Mouse (Mus musculus) liver, embryonic 15.5 days (tissue): Measurements from ENCODE around the gene Epn3. TPM values are rescaled to one million over a fixed set of nuclear protein-coding genes. Genes with fewer than 3 reads are reported as not detected.

Experiments used
- ATAC-seq: fragments of 200-750 bp; cut with Nextera tagmentation; 2 replicates; pipeline ENCODE4 v1.8.0; 2017; ENCODE audit warnings: moderate number of reproducible peaks, mild to moderate bottlenecking, moderate library complexity; ENCODE audit not compliant: insufficient read depth
- H3K27ac ChIP-seq: fragments of 300-500 bp; sonication (generic); replicated peaks from 2 replicates; pipeline ENCODE4 v1.5.1; 2015; ENCODE audit warnings: mild to moderate bottlenecking, inconsistent platforms
- H3K27me3 ChIP-seq: fragments of 300-500 bp; sonication (generic); 2 replicates; pipeline ENCODE4 v1.6.1; 2015; ENCODE audit warnings: mild to moderate bottlenecking, inconsistent platforms
- H3K36me3 ChIP-seq: fragments of 300-500 bp; sonication (generic); replicated peaks from 2 replicates; pipeline ENCODE4 v1.6.1; 2015; ENCODE audit warnings: moderate library complexity, mild to moderate bottlenecking, inconsistent platforms
- H3K4me1 ChIP-seq: fragments of 300-500 bp; sonication (generic); replicated peaks from 2 replicates; pipeline ENCODE4 v1.6.1; 2015; ENCODE audit warnings: inconsistent platforms
- H3K4me2 ChIP-seq: fragments of 300-500 bp; sonication (generic); 2 replicates; pipeline ENCODE4 v1.6.1; 2015; ENCODE audit warnings: moderate library complexity, mild to moderate bottlenecking, inconsistent platforms
- H3K4me3 ChIP-seq: fragments of 300-500 bp; sonication (generic); replicated peaks from 2 replicates; pipeline ENCODE4 v1.5.1; 2015; ENCODE audit warnings: mild to moderate bottlenecking, inconsistent platforms
- H3K9ac ChIP-seq: fragments of 300-500 bp; sonication (generic); 2 replicates; pipeline ENCODE4 v1.6.1; 2015; ENCODE audit warnings: moderate library complexity, mild to moderate bottlenecking, inconsistent platforms
- H3K9me3 ChIP-seq: fragments of 300-500 bp; sonication (generic); replicated peaks from 2 replicates; pipeline ENCODE4 v1.6.1; 2016; ENCODE audit warnings: inconsistent platforms
- WGBS: fragments of 180-500 bp; shearing (Covaris S2); methylation state at CpG from one replicate; pipeline ENCODE4 v1.1.7; 2015; ENCODE audit warnings: mixed read lengths; ENCODE audit not compliant: insufficient replicate concordance; 5-methylcytosine and 5-hydroxymethylcytosine counted together
- polyA plus RNA-seq: library from polyadenylated mRNA; unstranded; fragments of >200 nt; fragmentation: Nextera tagmentation; extraction: Ambion mirVana; gene quantifications from 2 replicates; pipeline ENCODE4 v1.2.1, GENCODE M21; 2015

Epn3 gene
- polyA plus RNA-seq, 1 experiment from 2014 or later: 0.09 TPM

GRCm38 (mm10) chr11:94468582-94469064 is 31.2 kb downstream of the Epn3 start:
- 38% methylated on average over 4 of the region's 4 CpGs for WGBS
- Histone ChIP-seq H3K4me2 (no peak overlapping the region), H3K27ac (no peak overlapping the region), H3K9me3 (no peaks in the 10 kb centered on the region), H3K36me3 (no peaks in the 10 kb centered on the region), H3K4me3 (no peak overlapping the region), H3K4me1 (peaks cover 17% of the 10 kb centered on the region), H3K27me3 (peaks cover 79% of the 10 kb centered on the region), H3K9ac (no peak overlapping the region)
- ATAC-seq: no peak

- Histone ChIP-seq H3K27me3 (peaks cover 66% of the 10 kb centered on the region), H3K9ac (no peak overlapping the region), H3K4me3 (no peak overlapping the region), H3K27ac (no peak overlapping the region), H3K4me2 (no peak overlapping the region), H3K36me3 (no peaks in the 10 kb centered on the region), H3K4me1 (peaks cover 5% of the 10 kb centered on the region; the same call in 1 of the 2 replicates), H3K9me3 (no peaks in the 10 kb centered on the region)
- WGBS: 72% methylated on average over 17 of the region's 17 CpGs
- ATAC-seq: no peak
These were observed 33.4 kb downstream of the Epn3 start for GRCm38 (mm10) chr11:94466333-94466855.

DNA sequence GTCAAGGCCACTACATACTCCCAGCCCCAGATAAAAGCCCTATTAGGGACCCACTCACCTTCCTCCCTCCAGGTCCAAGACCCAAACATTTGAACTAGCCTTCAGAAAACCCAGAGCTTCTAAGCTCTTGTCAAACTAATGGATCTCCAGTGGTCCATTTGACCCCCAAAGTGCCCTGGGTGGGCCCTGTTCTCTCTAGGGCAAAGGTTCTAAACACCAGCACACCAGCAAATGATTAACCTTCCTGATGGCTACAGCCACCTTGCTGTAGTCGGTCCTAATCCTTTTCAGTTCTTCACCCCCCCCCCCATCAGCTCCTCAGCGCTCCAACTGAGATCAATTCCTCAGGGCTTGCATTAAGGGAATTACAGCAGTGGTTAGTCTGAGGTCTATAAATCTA is 35.6 kb downstream of the Epn3 start:
- H3K9ac ChIP-seq: no peak overlapping the region
- ATAC-seq: no peak
- no peak overlapping the region for H3K4me2 ChIP-seq
- H3K27me3 ChIP-seq: peaks cover 65% of the 10 kb centered on the region
- H3K4me3 ChIP-seq: no peak overlapping the region
- H3K9me3 ChIP-seq: no peaks in the 10 kb centered on the region
- no peaks in the 10 kb centered on the region for H3K36me3 ChIP-seq
- H3K27ac ChIP-seq: no peak overlapping the region
- peaks cover 5% of the 10 kb centered on the region; the same call in 1 of the 2 replicates for H3K4me1 ChIP-seq
- 56% methylated on average over 2 of the region's 2 CpGs for WGBS

- Histone ChIP-seq H3K4me1 (peaks cover 22% of the 10 kb centered on the region), H3K36me3 (no peaks in the 10 kb centered on the region), H3K27ac (no peak overlapping the region), H3K4me3 (no peak overlapping the region), H3K4me2 (no peak overlapping the region), H3K9ac (no peak overlapping the region), H3K27me3 (peaks cover 49% of the 10 kb centered on the region), H3K9me3 (no peaks in the 10 kb centered on the region)
- no peak for ATAC-seq
- WGBS: 75% methylated on average over 11 of the region's 11 CpGs
These were observed 37.9 kb downstream of the Epn3 start for GRCm38 (mm10) chr11:94461856-94462255.

DNA sequence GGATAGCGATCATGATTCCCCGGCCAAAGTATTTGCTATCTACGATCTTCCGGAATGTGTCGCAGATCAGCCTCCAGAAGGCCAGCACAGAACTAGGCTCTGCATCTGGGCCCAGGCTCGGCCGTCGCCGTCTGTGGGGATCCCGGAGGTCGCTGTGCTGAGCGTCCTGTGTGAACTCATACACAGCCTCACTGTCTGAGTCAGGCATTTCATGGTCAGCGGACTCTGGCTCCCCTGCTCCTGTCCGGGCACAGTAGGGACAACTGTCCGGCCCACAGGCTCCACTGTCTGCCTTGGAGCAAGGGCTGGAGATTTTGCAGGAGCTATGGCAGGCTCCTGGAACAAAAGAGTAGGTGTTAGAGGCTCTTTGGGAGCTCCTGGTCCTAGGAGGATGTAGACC is 42.8 kb downstream of the Epn3 start:
- H3K36me3 ChIP-seq: no peaks in the 10 kb centered on the region
- no peak overlapping the region for H3K9ac ChIP-seq
- ATAC-seq: no peak
- H3K4me1 ChIP-seq: peaks cover 46% of the 10 kb centered on the region
- H3K4me2 ChIP-seq: peak overlapping the region; percentile 68
- H3K9me3 ChIP-seq: no peaks in the 10 kb centered on the region
- peak overlapping the region; percentile 87 for H3K27ac ChIP-seq
- no peak overlapping the region for H3K4me3 ChIP-seq
- WGBS: 76% methylated on average over 15 of the region's 15 CpGs
- peaks cover 41% of the 10 kb centered on the region for H3K27me3 ChIP-seq

DNA sequence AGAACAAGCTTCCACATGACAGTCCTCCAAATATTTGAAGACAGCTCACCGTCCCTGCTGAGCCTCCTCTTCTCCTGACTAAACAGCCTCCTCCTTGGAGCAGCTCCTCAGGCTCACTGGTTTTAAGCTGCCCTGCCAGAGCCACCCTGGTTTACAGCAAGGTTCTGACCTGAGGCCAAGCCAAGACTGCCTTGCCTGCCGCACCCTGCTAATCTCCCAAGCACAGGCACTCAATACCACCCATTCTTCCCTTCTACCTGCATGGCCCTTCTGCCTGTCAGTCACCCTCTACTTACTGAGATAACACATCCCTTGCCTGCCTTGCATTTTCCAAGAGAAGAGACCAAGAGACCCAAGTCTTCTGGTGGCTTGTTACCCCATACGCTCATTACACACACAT is 43.4 kb downstream of the Epn3 start:
- peak overlapping the region; percentile 68 for H3K4me2 ChIP-seq
- ATAC-seq: peak; percentile 95
- H3K27me3 ChIP-seq: peaks cover 38% of the 10 kb centered on the region
- peak overlapping the region; percentile 87 for H3K27ac ChIP-seq
- peak overlapping the region; percentile 56; the same call in 1 of the 2 replicates for H3K9ac ChIP-seq
- no peaks in the 10 kb centered on the region for H3K36me3 ChIP-seq
- WGBS: 33% methylated on average over 3 of the region's 3 CpGs
- no peaks in the 10 kb centered on the region for H3K9me3 ChIP-seq
- H3K4me1 ChIP-seq: peaks cover 46% of the 10 kb centered on the region
- H3K4me3 ChIP-seq: peak overlapping the region; percentile 55

GRCm38 (mm10) chr11:94455161-94455820 is 44.5 kb downstream of the Epn3 start:
- Histone ChIP-seq H3K4me2 (peak overlapping the region; percentile 68), H3K36me3 (no peaks in the 10 kb centered on the region), H3K4me1 (peaks cover 46% of the 10 kb centered on the region), H3K27ac (peak overlapping the region; percentile 87), H3K9me3 (no peaks in the 10 kb centered on the region), H3K4me3 (peak overlapping the region; percentile 55), H3K27me3 (peaks cover 37% of the 10 kb centered on the region), H3K9ac (peak overlapping the region; percentile 56; the same call in 1 of the 2 replicates)
- WGBS: 45% methylated on average over 10 of the region's 10 CpGs
- ATAC-seq: peak; percentile 53

GRCm38 (mm10) chr11:94454756-94455155 is 45.0 kb downstream of the Epn3 start:
- no peak for ATAC-seq
- Histone ChIP-seq H3K9ac (peak overlapping the region; percentile 56; the same call in 1 of the 2 replicates), H3K27me3 (peaks cover 36% of the 10 kb centered on the region), H3K4me2 (peak overlapping the region; percentile 68), H3K27ac (peak overlapping the region; percentile 87; the same call in 1 of the 2 replicates), H3K9me3 (no peaks in the 10 kb centered on the region), H3K36me3 (no peaks in the 10 kb centered on the region), H3K4me3 (peak overlapping the region; percentile 55), H3K4me1 (peaks cover 46% of the 10 kb centered on the region)
- WGBS: 46% methylated on average over 5 of the region's 5 CpGs

- H3K9me3 ChIP-seq: no peaks in the 10 kb centered on the region
- H3K4me2 ChIP-seq: no peak overlapping the region
- WGBS: 59% methylated on average over 12 of the region's 12 CpGs
- H3K36me3 ChIP-seq: no peaks in the 10 kb centered on the region
- no peak overlapping the region for H3K9ac ChIP-seq
- no peak overlapping the region for H3K27ac ChIP-seq
- peaks cover 27% of the 10 kb centered on the region for H3K4me1 ChIP-seq
- H3K27me3 ChIP-seq: peaks cover 47% of the 10 kb centered on the region
- no peak overlapping the region for H3K4me3 ChIP-seq
- ATAC-seq: no peak
These were observed 48.5 kb downstream of the Epn3 start for GRCm38 (mm10) chr11:94451091-94451773.

DNA sequence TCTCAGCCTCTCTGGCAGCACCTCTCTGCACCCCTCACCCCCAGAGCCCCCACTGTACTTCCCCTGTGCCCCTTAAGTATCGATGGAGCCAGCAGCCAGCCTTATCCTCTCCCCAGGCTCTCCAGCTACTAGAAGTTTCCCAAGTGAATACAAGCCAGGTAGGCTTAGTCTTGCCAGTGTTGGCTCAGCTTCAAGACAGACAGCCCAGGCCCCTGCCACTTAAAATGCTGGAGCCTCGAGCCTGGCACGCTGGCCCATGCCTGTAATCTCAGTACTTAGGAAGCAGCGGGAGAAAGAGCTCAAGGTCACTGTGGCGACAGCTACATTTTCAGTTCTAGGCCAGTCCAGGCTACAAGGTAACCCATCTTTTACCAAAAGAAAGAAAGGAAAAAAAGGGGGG is 49.9 kb downstream of the Epn3 start:
- ATAC-seq: no peak
- peaks cover 13% of the 10 kb centered on the region for H3K4me1 ChIP-seq
- H3K4me3 ChIP-seq: no peak overlapping the region
- H3K27me3 ChIP-seq: peaks cover 58% of the 10 kb centered on the region
- H3K9me3 ChIP-seq: no peaks in the 10 kb centered on the region
- WGBS: 56% methylated on average over 5 of the region's 5 CpGs
- H3K4me2 ChIP-seq: no peak overlapping the region
- H3K9ac ChIP-seq: no peak overlapping the region
- H3K27ac ChIP-seq: no peak overlapping the region
- H3K36me3 ChIP-seq: no peaks in the 10 kb centered on the region

DNA sequence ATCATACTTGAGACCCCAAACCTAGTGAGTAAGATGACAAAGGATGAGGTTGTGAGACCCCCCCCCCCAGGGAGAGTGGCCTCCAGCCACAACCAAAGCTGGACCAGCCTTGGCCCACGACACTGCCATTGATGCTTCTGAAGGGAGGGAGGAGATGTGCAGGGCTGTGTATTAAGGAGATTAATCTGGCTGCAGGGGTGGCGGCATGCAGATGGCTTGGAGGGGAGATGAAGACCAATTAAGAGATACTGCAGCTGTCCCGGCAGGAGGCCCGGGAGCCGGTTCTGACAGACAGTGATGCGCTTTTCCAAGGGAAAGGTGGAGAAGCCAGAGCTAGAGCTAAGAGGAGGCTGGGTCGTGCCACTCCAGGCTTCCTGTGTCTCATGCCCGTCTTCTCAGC is 50.5 kb downstream of the Epn3 start:
- no peak for ATAC-seq

More for the DNA sequence above, 50.5 kb downstream of the Epn3 start:
- Histone ChIP-seq H3K4me3 (no peak overlapping the region), H3K9ac (no peak overlapping the region), H3K36me3 (no peaks in the 10 kb centered on the region), H3K27me3 (peaks cover 58% of the 10 kb centered on the region), H3K4me2 (no peak overlapping the region), H3K27ac (no peak overlapping the region), H3K4me1 (peaks cover 7% of the 10 kb centered on the region), H3K9me3 (no peaks in the 10 kb centered on the region)
- 56% methylated on average over 8 of the region's 8 CpGs for WGBS
